Comparison of ENCODE assay signal across 17 mouse cellular contexts in genomic region chr8:80871400-80871799, GRCm38 (mm10). TPM values are rescaled to one million over a fixed set of nuclear protein-coding genes. Genes with fewer than 3 reads are reported as not detected.
DNase-seq lines count a peak whose midpoint lies in the region; ATAC-seq and TF ChIP-seq lines count a peak whose summit lies in the region.
"Had no signal": no experiment of that assay in that cellular context is flagged by ENCODE, and none has a peak within 500 bp of the region (broad histone marks: within the 10 kb centered on the region; RNA-seq: fewer than 3 reads in every experiment).

No protein-coding gene starts in this region.

- no peak overlapping the region for H3K4me2 ChIP-seq in midbrain, embryonic 11.5 days
- H3K4me2 ChIP-seq: hindbrain, embryonic 13.5 days; midbrain, embryonic 12.5 days; neural tube, embryonic 13.5 days had no signal

- TF ChIP-seq POLR2A in heart, adult 2 months (IDR thresholded peaks at IDR 0.05; ENCODE audit: insufficient read depth, low read depth, low read length), result no peak

- 89% methylated on average over 6 of the region's 6 CpGs for WGBS in heart, embryonic 10.5 days
- 85% methylated on average over 6 of the region's 6 CpGs for WGBS in heart, adult 2 months
- 92% methylated on average over 6 of the region's 6 CpGs for WGBS in midbrain, embryonic 11.5 days
- 85% methylated on average over 6 of the region's 6 CpGs for WGBS in midbrain, embryonic 10.5 days

- TF ChIP-seq EP300 in heart, adult 2 months (IDR thresholded peaks at IDR 0.05; ENCODE audit: insufficient read depth, low read depth, low read length), result no peak

- H3K27ac ChIP-seq in heart, embryonic 10.5 days, result peak overlapping the region; percentile 86; the same call in 1 of the 2 replicates
- H3K27ac ChIP-seq in heart, adult 2 months, result no peak overlapping the region
- H3K27ac ChIP-seq in layer of hippocampus, adult 2 months, result peak overlapping the region; percentile 68; the same call in 1 of the 2 replicates
- no peak overlapping the region for H3K27ac ChIP-seq in midbrain, embryonic 11.5 days (ENCODE audit: low read depth, low read length)
- no peak overlapping the region for H3K27ac ChIP-seq in midbrain, embryonic 10.5 days (replicated peaks)
- H3K27ac ChIP-seq: midbrain, embryonic 12.5 days had no signal

- intact Hi-C loops in heart, adult 2 months (cut with DNase I), result no loop called here

- no peak overlapping the region for H3K4me3 ChIP-seq in heart, embryonic 10.5 days
- H3K4me3 ChIP-seq in heart, adult 2 months, result no peak overlapping the region
- H3K4me3 ChIP-seq in layer of hippocampus, adult 2 months, result no peak overlapping the region
- H3K4me3 ChIP-seq in midbrain, embryonic 11.5 days (ENCODE audit: low read depth, low read length), result no peak overlapping the region
- no peak overlapping the region for H3K4me3 ChIP-seq in midbrain, embryonic 10.5 days
- H3K4me3 ChIP-seq: hindbrain, embryonic 13.5 days; midbrain, embryonic 12.5 days; neural tube, embryonic 13.5 days had no signal

- H3K36me3 ChIP-seq in heart, embryonic 10.5 days, result no peaks in the 10 kb centered on the region
- H3K36me3 ChIP-seq in heart, adult 2 months (ENCODE audit: control insufficient read depth, insufficient read depth, low read length), result peaks cover 15% of the 10 kb centered on the region
- H3K36me3 ChIP-seq in midbrain, embryonic 11.5 days (ENCODE audit: control insufficient read depth, insufficient read depth, low read length), result no peaks in the 10 kb centered on the region
- no peaks in the 10 kb centered on the region for H3K36me3 ChIP-seq in midbrain, embryonic 10.5 days
- H3K36me3 ChIP-seq: hindbrain, embryonic 13.5 days; midbrain, embryonic 12.5 days; neural tube, embryonic 13.5 days had no signal

- H3K9ac ChIP-seq in heart, adult 2 months (ENCODE audit: low read depth, low read length), result no peak overlapping the region
- H3K9ac ChIP-seq in midbrain, embryonic 11.5 days (ENCODE audit: low read length), result no peak overlapping the region
- H3K9ac ChIP-seq: hindbrain, embryonic 13.5 days; midbrain, embryonic 12.5 days; neural tube, embryonic 13.5 days had no signal

- peaks cover 12% of the 10 kb centered on the region for H3K79me2 ChIP-seq in heart, adult 2 months (replicated peaks; ENCODE audit: control insufficient read depth, insufficient read depth, low read length)

- H3K27me3 ChIP-seq in heart, embryonic 10.5 days (ENCODE audit: insufficient read depth, poor library complexity, severe bottlenecking), result no peaks in the 10 kb centered on the region
- no peaks in the 10 kb centered on the region for H3K27me3 ChIP-seq in heart, adult 2 months (ENCODE audit: control insufficient read depth, insufficient read depth, low read length)
- H3K27me3 ChIP-seq in midbrain, embryonic 11.5 days (ENCODE audit: control insufficient read depth, insufficient read depth, low read length), result no peaks in the 10 kb centered on the region
- H3K27me3 ChIP-seq in midbrain, embryonic 10.5 days (ENCODE audit: low read depth, poor library complexity, severe bottlenecking), result no peaks in the 10 kb centered on the region
- H3K27me3 ChIP-seq: hindbrain, embryonic 13.5 days; midbrain, embryonic 12.5 days; neural tube, embryonic 13.5 days had no signal

- no peaks in the 10 kb centered on the region for H3K9me3 ChIP-seq in heart, embryonic 10.5 days
- no peaks in the 10 kb centered on the region for H3K9me3 ChIP-seq in midbrain, embryonic 11.5 days (ENCODE audit: control insufficient read depth, low read length)
- H3K9me3 ChIP-seq in midbrain, embryonic 10.5 days (replicated peaks), result no peaks in the 10 kb centered on the region
- H3K9me3 ChIP-seq: hindbrain, embryonic 13.5 days; midbrain, embryonic 12.5 days; neural tube, embryonic 13.5 days had no signal

- ATAC-seq in midbrain, embryonic 11.5 days (ENCODE audit: low FRiP score), result no peak

- DNase-seq in heart, embryonic 10.5 days (ENCODE audit: low spot score), result no peak
- DNase-seq in heart, adult 2 months, result no peak
- DNase-seq in layer of hippocampus, adult 2 months (ENCODE audit: low spot score in 2 of 2), result no peak
- no peak for DNase-seq in layer of hippocampus, adult 9-10 months (ENCODE audit: low spot score)
- DNase-seq in midbrain, embryonic 11.5 days (ENCODE audit: low spot score, missing footprints), result peak; percentile 61
- DNase-seq in midbrain, embryonic 10.5 days (ENCODE audit: low spot score), result no peak
- no peak for DNase-seq in thymus, postnatal 4 days
- DNase-seq: adrenal gland, adult 8-10 months; B cell, adult 2 months; cerebellum, postnatal 36 days; kidney, adult 11 months; lung, postnatal 36 days; right cerebral cortex, postnatal 14 days; thymus, adult 18-20 months had no signal

- no peak for TF ChIP-seq CTCF in heart, adult 2 months (IDR thresholded peaks at IDR 0.05)
- no peak for TF ChIP-seq CTCF in layer of hippocampus, adult 2 months (conservative IDR thresholded peaks at IDR 0.05)

- H3K4me1 ChIP-seq in heart, embryonic 10.5 days, result peaks cover 79% of the 10 kb centered on the region
- peaks cover 29% of the 10 kb centered on the region for H3K4me1 ChIP-seq in heart, adult 2 months (ENCODE audit: control insufficient read depth, insufficient read depth, low read length)
- peaks cover 8% of the 10 kb centered on the region; the same call in 1 of the 2 replicates for H3K4me1 ChIP-seq in midbrain, embryonic 11.5 days (ENCODE audit: control insufficient read depth, insufficient read depth, low read length)
- peaks cover 48% of the 10 kb centered on the region for H3K4me1 ChIP-seq in midbrain, embryonic 10.5 days

RNA-seq across cellular contexts. Expression of gene Gab1, which starts 8.9 kb away (rescaled TPM):
- polyA plus RNA-seq in heart, embryonic 10.5 days (2016; fragmentation: Nextera tagmentation; extraction: Ambion mirVana), result 24.8 and 37.6 TPM in 2 replicates
- total RNA-seq in heart, adult 2 months (2021), result 10 to 100 TPM; 38.3 to 40.2 TPM
- polyA plus RNA-seq in heart, adult 2 months (2012; rRNA removed), result 32.6 and 55.3 TPM in 2 replicates
- total RNA-seq in layer of hippocampus, adult 2 months (2021), result 10 to 100 TPM; 14.8 to 17.5 TPM
- 17.2 and 18.0 TPM in 2 replicates for polyA plus RNA-seq in midbrain, embryonic 11.5 days (2014; fragmentation: Nextera tagmentation; extraction: Ambion mirVana)
- polyA plus RNA-seq in midbrain, embryonic 10.5 days (2016; fragmentation: Nextera tagmentation; extraction: Ambion mirVana), result 12.9 and 13.0 TPM in 2 replicates

Comparison
In these comparisons a context has a peak if more than half of its experiments do, and no peak if none do; other contexts are left out.
1. H3K27ac ChIP-seq: peak in heart, embryonic 10.5 days (single experiment) and layer of hippocampus, adult 2 months (single experiment); none in heart, adult 2 months (single experiment), midbrain, embryonic 11.5 days (single experiment) and midbrain, embryonic 10.5 days (single experiment).